Mouse (Mus musculus) ovary, postnatal 14 days (tissue): ENCODE measurements around the gene Prpsap2.

Experiments
- DNase-seq: peaks from one replicate; pipeline ENCODE4 v3.0.0; 2022; ENCODE audit warnings: low spot score

Gene Prpsap2

GRCm38 (mm10) chr11:61715130-61715529 is 46.8 kb downstream of the Prpsap2 start:
- DNase-seq, result no peak

GRCm38 (mm10) chr11:61714346-61715117 is 47.4 kb downstream of the Prpsap2 start:
- peak; percentile 77 for DNase-seq

- no peak for DNase-seq
Measured at GRCm38 (mm10) chr11:61713157-61713855, 48.6 kb downstream of the Prpsap2 start.

GRCm38 (mm10) chr11:61708928-61709327 is 53.0 kb downstream of the Prpsap2 start:
- DNase-seq, result no peak

- no peak for DNase-seq
Measured at GRCm38 (mm10) chr11:61706232-61706631, 55.7 kb downstream of the Prpsap2 start.

- DNase-seq, result no peak
Measured at GRCm38 (mm10) chr11:61705581-61705980, 56.3 kb downstream of the Prpsap2 start.

GRCm38 (mm10) chr11:61702494-61702893 is 59.4 kb downstream of the Prpsap2 start:
- DNase-seq, result no peak

- no peak for DNase-seq
Measured at GRCm38 (mm10) chr11:61701696-61702095, 60.2 kb downstream of the Prpsap2 start.

GRCm38 (mm10) chr11:61699933-61700332 is 62.0 kb downstream of the Prpsap2 start:
- DNase-seq, result no peak

GRCm38 (mm10) chr11:61699460-61699859 is 62.4 kb downstream of the Prpsap2 start:
- no peak for DNase-seq

GRCm38 (mm10) chr11:61698852-61699251 is 63.0 kb downstream of the Prpsap2 start:
- no peak for DNase-seq

GRCm38 (mm10) chr11:61692996-61693395 is 68.9 kb downstream of the Prpsap2 start:
- DNase-seq, result no peak

GRCm38 (mm10) chr11:61687595-61687994 is 74.3 kb downstream of the Prpsap2 start:
- no peak for DNase-seq

- DNase-seq, result no peak
Measured at GRCm38 (mm10) chr11:61686906-61687453, 74.9 kb downstream of the Prpsap2 start.

- no peak for DNase-seq
Measured at GRCm38 (mm10) chr11:61686141-61686540, 75.7 kb downstream of the Prpsap2 start.

GRCm38 (mm10) chr11:61685119-61685725 is 76.7 kb downstream of the Prpsap2 start:
- no peak for DNase-seq

- DNase-seq, result peak; percentile 60
Measured at GRCm38 (mm10) chr11:61683907-61684731, 77.8 kb downstream of the Prpsap2 start, which contains the start of gene Fam83g. Fam83g (plus strand) TSS chr11:61684091.
